Mouse (Mus musculus) MEL (cell line): ENCODE measurements around the gene Akap17b. TPM values are rescaled to one million over a fixed set of nuclear protein-coding genes. Genes with fewer than 3 reads are reported as not detected.
"Not testable (repeated sequence)": the region's sequence is repeated elsewhere in the genome, so short reads cannot be mapped to it uniquely, and the experiment has no call there.

Experiments used
- DNase-seq: peaks from one replicate; pipeline ENCODE4 v3.0.0; 2011; ENCODE audit warnings: low read depth, low spot score
- H3K27ac ChIP-seq: 2 replicates; pipeline ENCODE4 v1.5.1; 2012; ENCODE audit warnings: low read depth, mild to moderate bottlenecking, control low read depth, low read length, moderate library complexity; ENCODE audit not compliant: control insufficient read depth
- H3K27me3 ChIP-seq, 2 experiments: fragments of 150-350 bp in 1 of 2; sonication (generic) in 1 of 2; 2 replicates each; pipeline ENCODE4 v1.6.1; 2012; ENCODE audit warnings: low read length in 2 of 2, mild to moderate bottlenecking in 2 of 2, improper control_type of control experiment in 1 of 2, moderate library complexity in 1 of 2; ENCODE audit not compliant: insufficient read depth in 2 of 2, control insufficient read depth in 1 of 2
- H3K36me3 ChIP-seq, 2 experiments: 2 replicates each; pipeline ENCODE4 v1.6.1; 2012 to 2014; ENCODE audit warnings: low read length in 2 of 2, improper control_type of control experiment in 1 of 2, inconsistent platforms in 1 of 2, mild to moderate bottlenecking in 1 of 2; ENCODE audit not compliant: insufficient read depth in 2 of 2, control insufficient read depth in 1 of 2
- H3K4me1 ChIP-seq, 2 experiments: fragments of 150-350 bp in 1 of 2; sonication (generic) in 1 of 2; 2 replicates each; pipeline ENCODE4 v1.6.1; 2012; ENCODE audit warnings: low read length in 2 of 2, improper control_type of control experiment in 1 of 2, mild to moderate bottlenecking in 1 of 2; ENCODE audit not compliant: insufficient read depth in 2 of 2, control insufficient read depth in 1 of 2
- H3K4me3 ChIP-seq, 2 experiments: fragments of 150-350 bp in 1 of 2; sonication (generic) in 1 of 2; 2 replicates each; pipeline ENCODE4 v1.5.1; 2012; ENCODE audit warnings: low read depth in 2 of 2, low read length in 2 of 2, mild to moderate bottlenecking in 2 of 2, moderate library complexity in 2 of 2, control low read depth in 1 of 2, improper control_type of control experiment in 1 of 2; ENCODE audit not compliant: control insufficient read depth in 1 of 2, insufficient read depth in 1 of 2
- H3K79me2 ChIP-seq: 2 replicates; pipeline ENCODE4 v1.6.1; 2012; ENCODE audit warnings: mild to moderate bottlenecking, low read length, moderate library complexity; ENCODE audit not compliant: control insufficient read depth, poor library complexity, insufficient read depth
- H3K9ac ChIP-seq: 2 replicates; pipeline ENCODE4 v1.6.1; 2012; ENCODE audit warnings: low read depth, mild to moderate bottlenecking, control low read depth, low read length, moderate library complexity; ENCODE audit not compliant: control insufficient read depth, poor library complexity, severe bottlenecking
- H3K9me3 ChIP-seq: fragments of 150-350 bp; sonication (generic); replicated peaks from 2 replicates; pipeline ENCODE4 v1.6.1; 2012; ENCODE audit warnings: mild to moderate bottlenecking, low read length, improper control_type of control experiment, moderate library complexity; ENCODE audit not compliant: insufficient read depth
- ELF1 ChIP-seq: IDR thresholded peaks from 2 replicates; pipeline ENCODE4 v1.6.1; 2014; ENCODE audit warnings: low read depth, mild to moderate bottlenecking, inconsistent platforms, low read length, improper control_type of control experiment, moderate library complexity
- EP300 ChIP-seq, 2 experiments: IDR thresholded peaks; 2 replicates each; pipeline ENCODE4 v1.6.1; 2011; ENCODE audit warnings: improper control_type of control experiment in 2 of 2, low read length in 2 of 2, low read depth in 1 of 2, mild to moderate bottlenecking in 1 of 2
- ETS1 ChIP-seq: IDR thresholded peaks from 2 replicates; pipeline ENCODE4 v1.6.1; 2012; ENCODE audit warnings: low read depth, mild to moderate bottlenecking, inconsistent platforms, low read length, improper control_type of control experiment, moderate library complexity
- GATA1 ChIP-seq: IDR thresholded peaks from 2 replicates; pipeline ENCODE4 v1.6.1; 2011; ENCODE audit warnings: low read depth, low read length, improper control_type of control experiment
- MAFK ChIP-seq: IDR thresholded peaks from 2 replicates; pipeline ENCODE4 v1.6.1; 2011; ENCODE audit warnings: low read depth, mild to moderate bottlenecking, low read length, improper control_type of control experiment, borderline replicate concordance
- MEF2A ChIP-seq: IDR thresholded peaks from 2 replicates; pipeline ENCODE4 v1.6.1; 2014; ENCODE audit warnings: low read depth, mild to moderate bottlenecking, inconsistent platforms, low read length, improper control_type of control experiment; ENCODE audit not compliant: poor library complexity, insufficient replicate concordance, severe bottlenecking; ENCODE audit errors: extremely low read depth
- MXI1 ChIP-seq: IDR thresholded peaks from 2 replicates; pipeline ENCODE4 v1.6.1; 2011; ENCODE audit warnings: mild to moderate bottlenecking, low read depth, low read length, improper control_type of control experiment
- MYB ChIP-seq: IDR thresholded peaks from 2 replicates; pipeline ENCODE4 v1.6.1; 2011; ENCODE audit warnings: mild to moderate bottlenecking, low read depth, low read length, improper control_type of control experiment
- RCOR1 ChIP-seq: IDR thresholded peaks from 2 replicates; pipeline ENCODE4 v1.6.1; 2012; ENCODE audit warnings: low read depth, mild to moderate bottlenecking, inconsistent platforms, low read length, improper control_type of control experiment
- SIN3A ChIP-seq: IDR thresholded peaks from 2 replicates; pipeline ENCODE4 v1.6.1; 2012; ENCODE audit warnings: low read length, improper control_type of control experiment, inconsistent platforms
- TAL1 ChIP-seq: IDR thresholded peaks from 2 replicates; pipeline ENCODE4 v1.6.1; 2012; ENCODE audit warnings: mild to moderate bottlenecking, inconsistent platforms, low read length, moderate library complexity, mixed read lengths
- TBP ChIP-seq: IDR thresholded peaks from 2 replicates; pipeline ENCODE4 v1.8.0; 2011; ENCODE audit warnings: low read depth, low read length, improper control_type of control experiment
- TCF12 ChIP-seq: IDR thresholded peaks from 2 replicates; pipeline ENCODE4 v1.6.1; 2014; ENCODE audit warnings: low read depth, mild to moderate bottlenecking, inconsistent platforms, low read length, improper control_type of control experiment, moderate library complexity
- UBTF ChIP-seq: IDR thresholded peaks from 2 replicates; pipeline ENCODE4 v1.6.1; 2012; ENCODE audit warnings: low read depth, mild to moderate bottlenecking, inconsistent platforms, low read length, improper control_type of control experiment, moderate library complexity, borderline replicate concordance; ENCODE audit not compliant: insufficient read depth
- ZC3H11A ChIP-seq: IDR thresholded peaks from 2 replicates; pipeline ENCODE4 v1.6.1; 2012; ENCODE audit warnings: low read depth, mild to moderate bottlenecking, inconsistent platforms, low read length, improper control_type of control experiment
- ZKSCAN1 ChIP-seq: IDR thresholded peaks from 2 replicates; pipeline ENCODE4 v1.6.1; 2012; ENCODE audit warnings: low read depth, mild to moderate bottlenecking, inconsistent platforms, low read length, improper control_type of control experiment, moderate library complexity
- ZNF384 ChIP-seq: IDR thresholded peaks from 2 replicates; pipeline ENCODE4 v1.6.1; 2012; ENCODE audit warnings: low read depth, mild to moderate bottlenecking, inconsistent platforms, low read length, improper control_type of control experiment
- polyA plus RNA-seq, 2 experiments: library from polyadenylated mRNA; stranded (reverse) in 1 of 2; unstranded in 1 of 2; fragments of >175 nt in 1 of 2; fragments of >200 nt in 1 of 2; gene quantifications; 2 replicates each; pipeline versions ENCODE4 v1.2.1 to v1.2.4; 2012; ENCODE audit warnings: low replicate concordance in 2 of 2, low read depth in 1 of 2; ENCODE audit not compliant: insufficient read length in 2 of 2, insufficient read depth in 1 of 2, missing spikeins in 1 of 2
- total RNA-seq: library from RNA; depleted of rRNA; stranded (reverse); fragments of 300-350 nt; gene quantifications from 2 replicates; pipeline ENCODE4 v1.2.3, GENCODE M21; 2012

Gene Akap17b
- total and polyA plus RNA-seq, 3 experiments, result 1.3 to 1.6 TPM; not detected in 1

DNA sequence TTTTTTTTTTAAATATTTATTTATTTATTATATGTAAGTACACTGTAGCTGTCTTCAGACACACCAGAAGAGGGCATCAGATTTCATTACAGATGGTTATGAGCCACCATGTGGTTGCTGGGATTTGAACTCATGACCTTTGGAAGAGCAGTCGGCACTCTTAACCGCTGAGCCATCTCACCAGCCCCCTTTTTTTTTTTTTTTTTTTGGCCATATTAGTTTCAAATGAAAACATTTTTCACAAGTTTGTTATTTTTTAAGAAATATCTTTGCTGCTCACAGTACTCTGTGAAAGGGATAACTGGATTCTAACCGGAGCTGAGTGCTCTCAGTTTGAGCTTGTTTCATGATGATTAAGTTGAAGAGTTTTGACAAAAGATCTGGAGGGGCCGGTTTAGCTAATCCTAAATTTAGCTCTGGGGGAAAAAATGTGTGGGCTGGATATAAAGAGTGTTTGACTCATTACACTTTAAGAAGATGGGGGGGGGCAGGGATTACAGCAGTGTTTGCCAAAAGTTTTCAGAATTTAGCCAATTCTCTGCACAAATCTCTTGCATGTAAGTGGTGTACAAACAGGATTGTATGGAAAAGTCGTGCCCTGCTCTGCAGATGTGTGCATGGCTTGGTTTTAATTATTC is 48.6 kb downstream of the Akap17b start:
- peak; percentile 44 for DNase-seq
- Histone ChIP-seq H3K4me3 (peak overlapping the region; percentile 81 to 88), H3K36me3 (peaks cover 0 to 16% of the 10 kb centered on the region in 2 experiments; a peak in 2 of 4 replicates), H3K9ac (peak overlapping the region; percentile 90; the same call in 1 of the 2 replicates), H3K4me1 (peaks cover 2 to 10% of the 10 kb centered on the region in 2 experiments), H3K27ac (peak overlapping the region; percentile 72), H3K79me2 (peaks cover 14% of the 10 kb centered on the region)
- not testable (repeated sequence) for H3K9me3 ChIP-seq, H3K27me3 ChIP-seq
- 0 out of 2 replicates have a peak, but pooled peaks have one; percentile 11 for TF ChIP-seq MXI1
- TF ChIP-seq ZNF384, result peak; percentile 74; the same call in 1 of the 2 replicates
- TF ChIP-seq TBP, result peak; percentile 88; the same call in 1 of the 2 replicates

DNA sequence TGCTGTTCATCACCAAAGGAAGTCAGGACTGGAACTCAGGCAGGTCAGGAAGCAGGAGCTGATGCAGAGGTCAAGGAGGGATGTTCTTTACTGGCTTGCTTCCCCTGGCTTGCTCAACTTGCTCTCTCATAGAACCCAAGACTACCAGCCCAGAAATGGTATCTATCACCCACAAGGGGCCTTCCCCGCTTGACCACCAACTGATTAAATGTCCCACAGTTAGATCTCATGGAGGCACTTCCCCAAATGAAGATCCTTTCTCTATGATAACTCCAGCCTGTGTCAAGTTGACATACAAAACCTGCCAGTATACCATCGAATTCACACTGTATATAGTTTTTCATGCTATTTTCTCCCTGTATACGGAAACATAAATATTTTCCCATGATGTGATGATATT is 49.9 kb downstream of the Akap17b start:
- Histone ChIP-seq H3K27me3 (no peaks in the 10 kb centered on the region), H3K36me3 (peaks cover 0 to 19% of the 10 kb centered on the region in 2 experiments; a peak in 2 of 4 replicates), H3K27ac (peak overlapping the region; percentile 57; the same call in 1 of the 2 replicates), H3K4me3 (no peak overlapping the region; a peak in 1 of 4 replicates), H3K79me2 (peaks cover 14% of the 10 kb centered on the region), H3K9ac (no peak overlapping the region), H3K4me1 (peaks cover under 1 to 15% of the 10 kb centered on the region in 2 experiments), H3K9me3 (no peaks in the 10 kb centered on the region)
- TF ChIP-seq EP300 (IDR thresholded peaks at IDR 0.05; ENCODE audit: low read depth in 1 of 2, low read length in 2 of 2), result peak; percentile 85 to 88
- peak; percentile 78 for TF ChIP-seq TCF12
- peak; percentile 38 for TF ChIP-seq SIN3A
- TF ChIP-seq ETS1, result peak; percentile 65
- TF ChIP-seq MYB, result peak; percentile 56; the same call in 1 of the 2 replicates
- TF ChIP-seq RCOR1, result peak; percentile 59; the same call in 1 of the 2 replicates
- TF ChIP-seq TAL1, result peak; percentile 50
- TF ChIP-seq GATA1, result peak; percentile 82
- no peak for TF ChIP-seq ZC3H11A
- no peak for TF ChIP-seq ELF1
- peak; percentile 69 for DNase-seq

DNA sequence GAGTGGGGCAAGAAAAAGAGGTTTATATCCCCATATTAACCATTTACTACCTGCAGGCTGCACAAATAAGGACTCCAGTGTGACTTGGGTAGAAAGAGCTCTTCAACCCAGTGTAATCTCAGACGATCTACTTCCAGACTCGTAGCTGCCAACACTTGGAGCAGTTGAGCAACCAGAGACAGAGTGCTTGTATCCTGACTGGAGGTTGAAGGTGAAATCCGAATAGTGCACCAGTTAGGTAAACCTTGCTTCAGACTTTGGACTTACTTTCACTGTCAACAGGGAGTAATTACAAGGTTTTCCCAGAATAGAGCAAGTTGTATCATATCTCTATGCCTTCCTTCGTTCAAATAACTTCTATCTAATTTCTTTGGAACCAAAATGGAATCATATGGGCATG is 53.7 kb downstream of the Akap17b start:
- Histone ChIP-seq H3K36me3 (peaks cover 0 to 8% of the 10 kb centered on the region in 2 experiments; a peak in 2 of 4 replicates), H3K27ac (no peak overlapping the region; the same call in 1 of the 2 replicates), H3K9ac (no peak overlapping the region), H3K4me3 (no peak overlapping the region), H3K79me2 (no peaks in the 10 kb centered on the region), H3K4me1 (peaks cover 0 to 8% of the 10 kb centered on the region in 2 experiments)
- DNase-seq, result no peak
- TF ChIP-seq MEF2A, result no peak
- TF ChIP-seq ELF1, result no peak
- TF ChIP-seq MAFK, result no peak
- TF ChIP-seq UBTF, result no peak
- no peak for TF ChIP-seq ZKSCAN1
- TF ChIP-seq, all 39 proteins: peak for 0
- H3K27me3 ChIP-seq, result no peaks in the 10 kb centered on the region
- no peaks in the 10 kb centered on the region for H3K9me3 ChIP-seq
